Mouse (Mus musculus): ENCODE results near the gene Ankrd55. TPM values are rescaled to one million over a fixed set of nuclear protein-coding genes. Genes with fewer than 3 reads are reported as not detected.

Gene Ankrd55
- polyA plus RNA-seq, 1 experiment from 2014 or later = 0.14 TPM

DNA sequence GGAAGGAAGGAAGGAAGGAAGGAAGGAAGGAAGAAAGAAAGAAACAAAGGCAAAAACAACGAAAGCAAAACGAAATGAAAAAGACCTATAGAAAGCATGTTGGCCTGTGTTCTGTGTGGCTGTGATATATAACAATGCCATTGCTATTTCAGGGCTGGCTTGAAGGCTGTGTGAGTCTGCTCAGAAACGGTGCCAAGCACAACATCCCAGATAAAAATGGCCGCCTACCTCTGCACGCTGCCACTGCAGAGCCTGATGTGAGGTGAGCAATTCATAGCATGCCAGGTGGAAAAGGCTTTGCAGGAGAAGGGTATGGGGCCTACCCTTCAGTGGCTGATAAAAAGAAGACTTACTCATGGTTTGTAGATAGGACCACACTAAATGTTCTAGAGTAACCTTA, 38.7 kb downstream of the Ankrd55 start:
- Histone ChIP-seq H3K27ac (ENCODE audit: low read depth, low read length) (0 out of 2 replicates have a peak overlapping the region, but pooled peaks have one; percentile 7), H3K4me1 (ENCODE audit: control insufficient read depth, insufficient read depth, low read length) (0 out of 2 replicates have a peak, but pooled peaks cover 7% of the 10 kb centered on the region), H3K27me3 (ENCODE audit: control insufficient read depth, insufficient read depth, low read length) (no peaks in the 10 kb centered on the region), H3K4me3 (ENCODE audit: low read depth, low read length) (no peak overlapping the region), H3K9ac (ENCODE audit: low read depth, low read length) (no peak overlapping the region), H3K9me3 (replicated peaks; ENCODE audit: control insufficient read depth, low read length) (no peaks in the 10 kb centered on the region), H3K4me2 (no peak overlapping the region), H3K36me3 (ENCODE audit: control insufficient read depth, insufficient read depth, low read length) (no peaks in the 10 kb centered on the region)
- ATAC-seq (replicated peaks; ENCODE audit: insufficient number of reproducible peaks, low FRiP score, low TSS enrichment) = no peak
- 69% methylated on average over 5 of the region's 5 CpGs for WGBS (ENCODE audit: insufficient replicate concordance)

DNA sequence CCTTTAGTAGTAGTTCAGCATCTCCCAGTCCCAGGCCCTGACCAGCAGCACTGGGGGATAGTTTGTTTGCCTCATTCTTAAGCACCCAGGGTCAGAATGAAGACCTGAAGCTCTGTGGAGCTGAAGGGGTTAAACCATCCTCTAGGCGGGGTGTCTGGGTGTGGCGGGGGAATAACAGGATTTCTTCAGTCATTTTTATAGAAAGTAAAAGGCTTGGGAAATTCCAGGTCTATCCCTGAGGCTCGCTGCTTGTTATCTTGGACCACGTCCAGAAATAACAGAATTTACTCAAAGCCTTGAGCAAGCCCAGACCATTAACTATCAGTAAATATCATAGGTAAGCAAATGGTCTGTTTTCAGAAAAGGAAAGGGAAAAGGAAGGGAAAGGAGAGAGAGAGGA, 39.3 kb downstream of the Ankrd55 start:
- no peak for ATAC-seq (replicated peaks; ENCODE audit: insufficient number of reproducible peaks, low FRiP score, low TSS enrichment)
- Histone ChIP-seq H3K9ac (ENCODE audit: low read depth, low read length) (no peak overlapping the region), H3K27me3 (ENCODE audit: control insufficient read depth, insufficient read depth, low read length) (no peaks in the 10 kb centered on the region), H3K4me2 (no peak overlapping the region), H3K36me3 (ENCODE audit: control insufficient read depth, insufficient read depth, low read length) (no peaks in the 10 kb centered on the region), H3K4me1 (ENCODE audit: control insufficient read depth, insufficient read depth, low read length) (0 out of 2 replicates have a peak, but pooled peaks cover 7% of the 10 kb centered on the region), H3K4me3 (ENCODE audit: low read depth, low read length) (no peak overlapping the region), H3K27ac (ENCODE audit: low read depth, low read length) (0 out of 2 replicates have a peak overlapping the region, but pooled peaks have one; percentile 7), H3K9me3 (replicated peaks; ENCODE audit: control insufficient read depth, low read length) (no peaks in the 10 kb centered on the region)
- WGBS (ENCODE audit: insufficient replicate concordance) = 37% methylated on average over 4 of the region's 4 CpGs

- no peak overlapping the region for H3K4me3 ChIP-seq (ENCODE audit: low read depth, low read length)
- ATAC-seq (replicated peaks; ENCODE audit: insufficient number of reproducible peaks, low FRiP score, low TSS enrichment) = no peak
- peaks cover 13% of the 10 kb centered on the region for H3K4me1 ChIP-seq (ENCODE audit: control insufficient read depth, insufficient read depth, low read length)
- no peaks in the 10 kb centered on the region for H3K9me3 ChIP-seq (replicated peaks; ENCODE audit: control insufficient read depth, low read length)
- H3K27ac ChIP-seq (ENCODE audit: low read depth, low read length) = no peak overlapping the region
- no peaks in the 10 kb centered on the region for H3K36me3 ChIP-seq (ENCODE audit: control insufficient read depth, insufficient read depth, low read length)
- no peaks in the 10 kb centered on the region for H3K27me3 ChIP-seq (ENCODE audit: control insufficient read depth, insufficient read depth, low read length)
- H3K4me2 ChIP-seq = no peak overlapping the region
- WGBS (ENCODE audit: insufficient replicate concordance) = 86% methylated on average over 6 of the region's 6 CpGs
- H3K9ac ChIP-seq (ENCODE audit: low read depth, low read length) = no peak overlapping the region
Observed at GRCm38 (mm10) chr13:112330257-112330656, 42.0 kb downstream of the Ankrd55 start.

DNA sequence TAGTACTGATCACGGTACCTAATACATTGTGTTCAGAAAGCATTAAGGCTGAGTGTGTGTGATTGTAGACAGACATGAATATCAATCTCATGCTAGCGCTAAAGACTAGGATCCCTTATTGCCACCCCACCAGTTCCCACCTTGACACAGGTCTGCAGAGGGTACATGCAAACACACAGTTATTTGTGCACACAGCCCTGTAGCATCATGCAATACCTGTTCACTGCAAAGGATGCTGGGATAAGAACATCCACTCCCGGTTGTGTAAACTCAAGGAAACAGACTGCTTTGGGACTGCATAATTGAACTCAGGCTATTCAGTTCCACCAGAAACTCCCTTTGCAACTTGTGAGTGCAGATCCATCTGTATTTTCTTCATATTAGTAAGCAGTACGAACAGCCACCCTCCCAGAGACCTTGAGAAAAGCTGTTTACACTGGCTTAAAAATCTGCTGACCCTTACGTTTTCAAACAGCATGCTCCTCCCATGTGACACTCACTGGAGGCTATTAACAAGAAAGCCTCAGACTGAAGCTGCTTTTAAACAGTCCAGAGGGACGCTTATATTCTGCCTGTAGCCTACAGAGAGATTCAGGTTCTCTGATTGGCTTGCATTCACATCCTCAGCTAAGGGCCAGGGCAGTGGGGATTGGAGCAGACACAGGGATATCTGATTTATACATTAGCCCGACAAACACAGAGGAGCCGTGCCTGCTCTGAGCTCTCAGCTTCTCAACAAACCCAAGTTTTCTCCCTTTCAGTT, 42.8 kb downstream of the Ankrd55 start:
- H3K9ac ChIP-seq (ENCODE audit: low read depth, low read length) = no peak overlapping the region
- H3K36me3 ChIP-seq (ENCODE audit: control insufficient read depth, insufficient read depth, low read length) = no peaks in the 10 kb centered on the region
- H3K27ac ChIP-seq (ENCODE audit: low read depth, low read length) = no peak overlapping the region
- ATAC-seq (replicated peaks; ENCODE audit: insufficient number of reproducible peaks, low FRiP score, low TSS enrichment) = 0 out of 2 replicates have a peak, but pooled peaks have one; percentile 27
- no peak overlapping the region for H3K4me2 ChIP-seq
- no peaks in the 10 kb centered on the region for H3K9me3 ChIP-seq (replicated peaks; ENCODE audit: control insufficient read depth, low read length)
- 49% methylated on average over 8 of the region's 8 CpGs for WGBS (ENCODE audit: insufficient replicate concordance)
- peaks cover 13% of the 10 kb centered on the region for H3K4me1 ChIP-seq (ENCODE audit: control insufficient read depth, insufficient read depth, low read length)
- H3K4me3 ChIP-seq (ENCODE audit: low read depth, low read length) = no peak overlapping the region
- H3K27me3 ChIP-seq (ENCODE audit: control insufficient read depth, insufficient read depth, low read length) = no peaks in the 10 kb centered on the region

DNA sequence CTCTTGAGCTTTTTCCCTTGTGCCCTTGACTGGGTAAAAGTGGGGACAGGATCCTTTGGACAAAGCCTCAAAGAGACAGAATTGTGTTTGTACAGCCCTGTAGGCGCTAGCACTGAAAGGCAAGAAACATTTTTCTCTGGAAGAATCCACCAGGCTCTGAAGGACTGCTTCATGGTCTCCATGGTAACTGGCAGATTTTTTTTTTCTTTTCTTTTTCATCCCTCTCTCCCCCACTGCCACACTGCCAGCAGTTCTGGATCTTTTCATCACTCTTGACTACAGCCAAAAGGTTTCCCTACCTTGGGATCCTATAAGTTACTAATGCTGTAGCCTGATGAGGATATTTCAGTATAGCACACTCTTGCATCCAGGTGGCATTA, 43.4 kb downstream of the Ankrd55 start:
- peaks cover 13% of the 10 kb centered on the region for H3K4me1 ChIP-seq (ENCODE audit: control insufficient read depth, insufficient read depth, low read length)
- H3K27ac ChIP-seq (ENCODE audit: low read depth, low read length) = no peak overlapping the region
- H3K4me3 ChIP-seq (ENCODE audit: low read depth, low read length) = no peak overlapping the region
- 48% methylated on average over 1 of the region's 1 CpGs for WGBS (ENCODE audit: insufficient replicate concordance)
- H3K36me3 ChIP-seq (ENCODE audit: control insufficient read depth, insufficient read depth, low read length) = no peaks in the 10 kb centered on the region
- no peaks in the 10 kb centered on the region for H3K9me3 ChIP-seq (replicated peaks; ENCODE audit: control insufficient read depth, low read length)
- H3K4me2 ChIP-seq = no peak overlapping the region
- ATAC-seq (replicated peaks; ENCODE audit: insufficient number of reproducible peaks, low FRiP score, low TSS enrichment) = no peak
- H3K27me3 ChIP-seq (ENCODE audit: control insufficient read depth, insufficient read depth, low read length) = no peaks in the 10 kb centered on the region
- no peak overlapping the region for H3K9ac ChIP-seq (ENCODE audit: low read depth, low read length)

- H3K4me1 ChIP-seq (ENCODE audit: control insufficient read depth, insufficient read depth, low read length) = peaks cover 11% of the 10 kb centered on the region
- H3K4me2 ChIP-seq = no peak overlapping the region
- H3K9ac ChIP-seq (ENCODE audit: low read depth, low read length) = no peak overlapping the region
- no peak overlapping the region for H3K4me3 ChIP-seq (ENCODE audit: low read depth, low read length)
- ATAC-seq (replicated peaks; ENCODE audit: insufficient number of reproducible peaks, low FRiP score, low TSS enrichment) = no peak
- WGBS (ENCODE audit: insufficient replicate concordance) = 63% methylated on average over 3 of the region's 3 CpGs
- no peaks in the 10 kb centered on the region for H3K9me3 ChIP-seq (replicated peaks; ENCODE audit: control insufficient read depth, low read length)
- no peak overlapping the region for H3K27ac ChIP-seq (ENCODE audit: low read depth, low read length)
- H3K36me3 ChIP-seq (ENCODE audit: control insufficient read depth, insufficient read depth, low read length) = no peaks in the 10 kb centered on the region
- no peaks in the 10 kb centered on the region for H3K27me3 ChIP-seq (ENCODE audit: control insufficient read depth, insufficient read depth, low read length)
Observed at GRCm38 (mm10) chr13:112335531-112335930, 47.3 kb downstream of the Ankrd55 start.

- no peaks in the 10 kb centered on the region for H3K9me3 ChIP-seq (replicated peaks; ENCODE audit: control insufficient read depth, low read length)
- no peak overlapping the region for H3K27ac ChIP-seq (ENCODE audit: low read depth, low read length)
- no peaks in the 10 kb centered on the region for H3K36me3 ChIP-seq (ENCODE audit: control insufficient read depth, insufficient read depth, low read length)
- peaks cover 6% of the 10 kb centered on the region for H3K4me1 ChIP-seq (ENCODE audit: control insufficient read depth, insufficient read depth, low read length)
- 86% methylated on average over 9 of the region's 9 CpGs for WGBS (ENCODE audit: insufficient replicate concordance)
- ATAC-seq (replicated peaks; ENCODE audit: insufficient number of reproducible peaks, low FRiP score, low TSS enrichment) = no peak
- no peaks in the 10 kb centered on the region for H3K27me3 ChIP-seq (ENCODE audit: control insufficient read depth, insufficient read depth, low read length)
- no peak overlapping the region for H3K4me2 ChIP-seq
- H3K4me3 ChIP-seq (ENCODE audit: low read depth, low read length) = no peak overlapping the region
- H3K9ac ChIP-seq (ENCODE audit: low read depth, low read length) = no peak overlapping the region
Observed at GRCm38 (mm10) chr13:112337146-112337545, 48.9 kb downstream of the Ankrd55 start.

DNA sequence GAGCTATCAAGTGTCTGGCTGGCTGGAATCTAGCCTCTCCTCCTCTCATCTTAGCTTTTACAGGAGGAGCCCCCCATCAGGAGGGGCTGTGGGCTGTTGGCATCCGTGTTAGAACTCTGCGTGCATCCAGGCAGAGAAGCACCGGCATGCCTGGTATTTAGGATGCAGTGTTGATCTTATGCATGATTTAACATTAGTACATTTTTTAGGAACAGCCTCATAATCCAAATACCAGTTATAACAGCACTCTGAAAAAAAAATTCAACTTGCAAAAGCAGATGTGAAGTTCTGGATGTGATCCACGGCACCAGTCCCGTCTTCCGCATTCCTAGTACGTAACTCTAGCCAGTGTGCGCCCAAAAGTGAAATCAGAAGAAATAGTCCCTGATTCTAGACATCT, 52.0 kb downstream of the Ankrd55 start:
- 79% methylated on average over 8 of the region's 8 CpGs for WGBS (ENCODE audit: insufficient replicate concordance)
- ATAC-seq (replicated peaks; ENCODE audit: insufficient number of reproducible peaks, low FRiP score, low TSS enrichment) = no peak
- Histone ChIP-seq H3K9ac (ENCODE audit: low read depth, low read length) (no peak overlapping the region), H3K36me3 (ENCODE audit: control insufficient read depth, insufficient read depth, low read length) (no peaks in the 10 kb centered on the region), H3K27ac (ENCODE audit: low read depth, low read length) (no peak overlapping the region), H3K4me2 (no peak overlapping the region), H3K27me3 (ENCODE audit: control insufficient read depth, insufficient read depth, low read length) (no peaks in the 10 kb centered on the region), H3K4me1 (ENCODE audit: control insufficient read depth, insufficient read depth, low read length) (no peaks in the 10 kb centered on the region; the same call in 1 of the 2 replicates), H3K4me3 (ENCODE audit: low read depth, low read length) (no peak overlapping the region), H3K9me3 (replicated peaks; ENCODE audit: control insufficient read depth, low read length) (no peaks in the 10 kb centered on the region)

DNA sequence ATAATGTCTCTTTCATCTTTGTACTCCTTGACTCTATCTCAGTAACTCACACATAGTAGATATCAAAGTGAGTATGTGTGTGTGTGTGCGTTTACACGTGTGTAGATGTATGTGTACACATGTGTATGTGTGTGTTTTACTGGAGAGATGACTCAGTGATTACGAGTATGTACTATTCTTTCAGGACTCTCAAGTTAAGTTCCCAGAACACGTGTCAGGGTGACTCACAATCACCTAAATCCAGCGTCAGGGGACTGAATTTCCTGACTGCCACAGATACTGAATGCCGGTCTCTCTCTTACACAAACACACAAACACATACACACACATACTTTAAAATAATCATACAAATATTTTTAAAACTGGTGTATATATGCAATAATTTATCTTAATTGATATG, 52.5 kb downstream of the Ankrd55 start:
- 60% methylated on average over 6 of the region's 6 CpGs for WGBS (ENCODE audit: insufficient replicate concordance)
- H3K36me3 ChIP-seq (ENCODE audit: control insufficient read depth, insufficient read depth, low read length) = no peaks in the 10 kb centered on the region
- H3K4me1 ChIP-seq (ENCODE audit: control insufficient read depth, insufficient read depth, low read length) = no peaks in the 10 kb centered on the region; the same call in 1 of the 2 replicates
- no peak overlapping the region for H3K9ac ChIP-seq (ENCODE audit: low read depth, low read length)
- ATAC-seq (replicated peaks; ENCODE audit: insufficient number of reproducible peaks, low FRiP score, low TSS enrichment) = no peak
- no peaks in the 10 kb centered on the region for H3K27me3 ChIP-seq (ENCODE audit: control insufficient read depth, insufficient read depth, low read length)
- no peak overlapping the region for H3K27ac ChIP-seq (ENCODE audit: low read depth, low read length)
- no peak overlapping the region for H3K4me3 ChIP-seq (ENCODE audit: low read depth, low read length)
- H3K9me3 ChIP-seq (replicated peaks; ENCODE audit: control insufficient read depth, low read length) = no peaks in the 10 kb centered on the region
- H3K4me2 ChIP-seq = no peak overlapping the region
